Mouse (Mus musculus) liver, postnatal 0 days (tissue): Measurements from ENCODE around the gene Olfr1500.
"Not testable (repeated sequence)": the region's sequence is repeated elsewhere in the genome, so short reads cannot be mapped to it uniquely, and the experiment has no call there.

ENCODE experiments used
- CTCF ChIP-seq: sonication (generic); IDR thresholded peaks from 2 replicates; pipeline ENCODE4 v1.5.1; 2016; ENCODE audit warnings: antibody characterized with exemption, low read depth
- EP300 ChIP-seq: IDR thresholded peaks from 2 replicates; pipeline ENCODE4 v1.6.1; 2016; ENCODE audit warnings: antibody characterized with exemption, low read depth, mild to moderate bottlenecking

- TF ChIP-seq EP300, CTCF: not testable (repeated sequence)
Observed at GRCm38 (mm10) chr19:13850592-13850991, 20.3 kb upstream of the Olfr1500 start, which contains the start of gene Olfr1501.
